Mouse (Mus musculus) embryonic facial prominence, embryonic 15.5 days (tissue): ENCODE measurements around the gene Nfia. TPM values are rescaled to one million over a fixed set of nuclear protein-coding genes. Genes with fewer than 3 reads are reported as not detected.

Source experiments
- ATAC-seq: fragments of 200-750 bp; cut with Nextera tagmentation; 2 replicates; pipeline ENCODE4 v1.8.0; 2017; ENCODE audit warnings: low read depth, moderate TSS enrichment; ENCODE audit not compliant: insufficient number of reproducible peaks, low FRiP score, low TSS enrichment
- H3K27ac ChIP-seq: fragments of 300-500 bp; sonication (generic); replicated peaks from 2 replicates; pipeline ENCODE4 v1.5.1; 2015; ENCODE audit warnings: mild to moderate bottlenecking, inconsistent platforms
- H3K27me3 ChIP-seq: fragments of 300-500 bp; sonication (generic); 2 replicates; pipeline ENCODE4 v1.6.1; 2015; ENCODE audit warnings: inconsistent platforms
- H3K36me3 ChIP-seq: fragments of 300-500 bp; sonication (generic); 2 replicates; pipeline ENCODE4 v1.6.1; 2015; ENCODE audit warnings: mild to moderate bottlenecking, inconsistent platforms
- H3K4me1 ChIP-seq: fragments of 300-500 bp; sonication (generic); 2 replicates; pipeline ENCODE4 v1.6.1; 2015; ENCODE audit warnings: inconsistent platforms
- H3K4me2 ChIP-seq: fragments of 300-500 bp; sonication (generic); replicated peaks from 2 replicates; pipeline ENCODE4 v1.6.1; 2015; ENCODE audit warnings: mild to moderate bottlenecking, inconsistent platforms
- H3K4me3 ChIP-seq: fragments of 300-500 bp; sonication (generic); replicated peaks from 2 replicates; pipeline ENCODE4 v1.5.1; 2015; ENCODE audit warnings: mild to moderate bottlenecking, inconsistent platforms
- H3K9ac ChIP-seq: fragments of 300-500 bp; sonication (generic); 2 replicates; pipeline ENCODE4 v1.6.1; 2015; ENCODE audit warnings: inconsistent platforms
- H3K9me3 ChIP-seq: fragments of 300-500 bp; sonication (generic); replicated peaks from 2 replicates; pipeline ENCODE4 v1.6.1; 2016; ENCODE audit warnings: inconsistent platforms
- WGBS: fragments of 180-500 bp; shearing (Covaris S2); methylation state at CpG from one replicate; pipeline ENCODE4 v1.1.7; 2015; 5-methylcytosine and 5-hydroxymethylcytosine counted together
- polyA plus RNA-seq: library from polyadenylated mRNA; unstranded; fragments of >200 nt; fragmentation: Nextera tagmentation; extraction: Ambion mirVana; gene quantifications from 2 replicates; pipeline ENCODE4 v1.2.1, GENCODE M21; 2015

The Nfia gene
- polyA plus RNA-seq, 1 experiment from 2014 or later, result 55.4 TPM

DNA sequence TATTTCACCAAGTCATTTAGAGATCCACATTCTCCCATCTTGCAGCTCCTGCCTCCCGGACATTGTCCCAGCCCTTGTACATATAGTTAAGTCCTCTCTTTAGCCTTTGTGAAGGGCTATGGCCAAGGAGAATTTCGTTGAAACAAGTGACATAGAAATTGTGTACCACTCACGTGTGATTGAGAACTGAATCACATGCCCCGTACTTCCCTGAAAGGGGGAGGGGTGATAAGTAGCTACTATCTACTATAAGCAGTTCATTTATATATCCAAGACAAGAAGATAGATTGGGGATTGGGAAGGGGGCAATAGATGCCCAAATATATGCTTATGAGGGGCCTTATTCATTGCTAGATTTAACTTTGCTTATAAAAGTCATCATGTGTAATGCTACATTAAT lies 5.5 kb upstream of the Nfia start:
- WGBS, result 78% methylated on average over 4 of the region's 4 CpGs
- H3K4me3 ChIP-seq, result no peak overlapping the region
- ATAC-seq, result no peak
- no peaks in the 10 kb centered on the region for H3K9me3 ChIP-seq
- H3K9ac ChIP-seq, result no peak overlapping the region
- no peak overlapping the region for H3K4me2 ChIP-seq
- H3K27me3 ChIP-seq, result no peaks in the 10 kb centered on the region
- no peak overlapping the region for H3K27ac ChIP-seq
- H3K4me1 ChIP-seq, result no peaks in the 10 kb centered on the region
- no peaks in the 10 kb centered on the region for H3K36me3 ChIP-seq

DNA sequence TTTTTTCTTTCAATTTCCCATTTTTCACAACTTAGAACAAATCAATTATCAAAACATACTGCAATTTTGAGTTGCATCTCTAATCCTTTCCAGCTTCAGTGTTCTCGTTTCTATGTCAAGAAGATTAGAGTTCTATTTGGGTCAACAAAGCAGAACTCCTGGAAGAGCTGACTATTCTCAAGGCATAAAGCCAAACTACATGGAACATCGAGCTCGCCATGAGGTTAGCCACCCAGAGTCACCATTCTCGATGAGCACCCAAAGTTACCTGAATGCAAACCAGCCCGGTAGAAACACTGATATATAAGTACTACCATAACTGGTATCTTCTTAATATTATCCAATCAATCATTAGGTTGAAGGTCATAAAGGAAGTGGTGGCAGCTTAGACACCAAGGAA lies 5.0 kb upstream of the Nfia start:
- Histone ChIP-seq H3K4me2 (no peak overlapping the region), H3K27ac (no peak overlapping the region), H3K9me3 (no peaks in the 10 kb centered on the region), H3K27me3 (no peaks in the 10 kb centered on the region), H3K4me1 (no peaks in the 10 kb centered on the region), H3K36me3 (no peaks in the 10 kb centered on the region), H3K9ac (no peak overlapping the region), H3K4me3 (no peak overlapping the region)
- 92% methylated on average over 5 of the region's 5 CpGs for WGBS
- ATAC-seq, result no peak

GRCm38 (mm10) chr4:97769861-97770260 lies 2.7 kb upstream of the Nfia start:
- Histone ChIP-seq H3K4me3 (no peak overlapping the region), H3K9ac (no peak overlapping the region), H3K9me3 (no peaks in the 10 kb centered on the region), H3K4me2 (no peak overlapping the region), H3K27me3 (no peaks in the 10 kb centered on the region), H3K27ac (no peak overlapping the region), H3K4me1 (peaks cover 14% of the 10 kb centered on the region), H3K36me3 (no peaks in the 10 kb centered on the region)
- WGBS, result no CpG with 5 or more reads among the region's 1 CpGs
- no peak for ATAC-seq

DNA sequence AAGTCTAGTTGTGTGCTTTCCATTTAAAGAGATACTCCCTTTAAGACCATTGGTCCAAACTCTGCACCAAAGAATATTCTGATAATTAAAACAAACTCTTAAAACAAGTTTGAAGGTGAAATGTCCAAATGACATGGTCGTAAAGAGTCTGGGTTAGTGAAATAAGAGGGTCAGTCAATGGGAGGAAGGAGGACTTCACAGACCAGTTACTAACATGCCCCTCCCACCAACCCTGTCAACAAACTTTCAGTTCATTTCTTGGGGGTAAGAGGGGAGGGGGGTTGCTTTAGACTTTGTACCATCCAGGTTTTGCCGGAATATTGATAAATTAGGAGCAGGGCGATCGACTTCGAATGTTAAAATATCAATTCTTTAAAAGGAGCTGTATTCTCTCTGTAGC lies 1.1 kb upstream of the Nfia start:
- Histone ChIP-seq H3K9ac (peak overlapping the region; percentile 37; the same call in 1 of the 2 replicates), H3K9me3 (no peaks in the 10 kb centered on the region)
- WGBS, result 12% methylated on average over 5 of the region's 5 CpGs

GRCm38 (mm10) chr4:97772084-97772484 lies 450 bp upstream of the Nfia start:
- Histone ChIP-seq H3K4me2 (peak overlapping the region; percentile 76), H3K27ac (peak overlapping the region; percentile 97), H3K27me3 (no peaks in the 10 kb centered on the region), H3K4me1 (peaks cover 26% of the 10 kb centered on the region), H3K36me3 (no peaks in the 10 kb centered on the region), H3K9ac (peak overlapping the region; percentile 37), H3K9me3 (no peaks in the 10 kb centered on the region), H3K4me3 (peak overlapping the region; percentile 49)
- ATAC-seq, result peak; percentile 95
- WGBS, result under 1% methylated on average over 25 of the region's 25 CpGs

More for the DNA sequence above, 1.1 kb upstream of the Nfia start:
- ATAC-seq, result no peak
- H3K4me1 ChIP-seq, result peaks cover 22% of the 10 kb centered on the region
- peak overlapping the region; percentile 49 for H3K4me3 ChIP-seq
- peak overlapping the region; percentile 76 for H3K4me2 ChIP-seq
- no peaks in the 10 kb centered on the region for H3K27me3 ChIP-seq
- peak overlapping the region; percentile 97 for H3K27ac ChIP-seq
- H3K36me3 ChIP-seq, result no peaks in the 10 kb centered on the region

DNA sequence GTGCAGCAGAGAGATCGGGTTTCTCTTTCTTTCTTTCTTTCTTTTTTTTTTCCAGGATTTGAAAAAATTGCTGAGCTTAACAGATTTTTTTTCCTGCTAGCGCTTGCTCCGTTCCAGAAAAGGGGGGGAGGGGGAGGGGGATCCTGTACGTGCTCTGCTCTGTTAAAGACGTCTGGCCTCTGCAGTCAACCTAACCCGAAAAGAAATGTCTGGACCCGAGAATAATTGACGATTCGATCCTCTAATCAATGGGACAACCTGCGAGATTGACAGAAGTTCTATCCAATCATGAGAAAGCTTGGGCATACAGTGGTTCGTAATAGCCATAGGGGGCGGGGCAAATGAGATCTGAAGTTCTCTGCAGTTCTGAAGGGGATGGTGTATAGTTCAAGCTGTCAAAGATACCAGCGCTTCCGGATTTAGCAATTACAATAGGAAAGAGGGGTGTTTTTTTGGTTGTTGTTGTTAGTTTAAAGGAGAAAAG lies 618 bp downstream of the Nfia start:
- Histone ChIP-seq H3K4me3 (peak overlapping the region; percentile 49), H3K4me1 (peaks cover 26% of the 10 kb centered on the region), H3K27ac (peak overlapping the region; percentile 97), H3K9me3 (no peaks in the 10 kb centered on the region), H3K27me3 (no peaks in the 10 kb centered on the region), H3K9ac (peak overlapping the region; percentile 7; the same call in 1 of the 2 replicates), H3K36me3 (no peaks in the 10 kb centered on the region), H3K4me2 (peak overlapping the region; percentile 76)
- ATAC-seq, result peak; percentile 80
- WGBS, result 0% methylated on average over 14 of the region's 14 CpGs

DNA sequence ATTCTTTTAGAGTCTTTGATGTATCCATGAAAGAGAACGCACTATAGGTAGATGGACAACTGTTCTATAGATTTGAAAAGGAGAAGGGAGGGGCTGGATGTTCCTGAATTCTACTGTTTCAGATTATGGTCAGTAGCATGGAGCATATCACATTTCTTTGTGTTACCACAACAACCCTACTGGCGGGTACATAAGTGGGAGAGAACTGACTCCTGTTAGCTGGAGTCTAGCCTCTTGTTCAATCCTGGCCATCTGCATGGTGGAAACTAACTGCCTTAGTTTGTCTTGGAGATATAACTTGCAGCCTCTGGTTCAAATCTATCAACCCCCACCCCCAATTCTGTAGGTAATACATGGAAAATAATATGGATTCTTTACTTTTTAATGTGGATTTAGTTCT lies 1.3 kb downstream of the Nfia start:
- Histone ChIP-seq H3K36me3 (no peaks in the 10 kb centered on the region), H3K4me3 (peak overlapping the region; percentile 49), H3K9ac (no peak overlapping the region), H3K9me3 (no peaks in the 10 kb centered on the region), H3K4me1 (peaks cover 26% of the 10 kb centered on the region), H3K4me2 (peak overlapping the region; percentile 76), H3K27ac (peak overlapping the region; percentile 97), H3K27me3 (no peaks in the 10 kb centered on the region)
- WGBS, result 52% methylated on average over 2 of the region's 2 CpGs
- no peak for ATAC-seq

DNA sequence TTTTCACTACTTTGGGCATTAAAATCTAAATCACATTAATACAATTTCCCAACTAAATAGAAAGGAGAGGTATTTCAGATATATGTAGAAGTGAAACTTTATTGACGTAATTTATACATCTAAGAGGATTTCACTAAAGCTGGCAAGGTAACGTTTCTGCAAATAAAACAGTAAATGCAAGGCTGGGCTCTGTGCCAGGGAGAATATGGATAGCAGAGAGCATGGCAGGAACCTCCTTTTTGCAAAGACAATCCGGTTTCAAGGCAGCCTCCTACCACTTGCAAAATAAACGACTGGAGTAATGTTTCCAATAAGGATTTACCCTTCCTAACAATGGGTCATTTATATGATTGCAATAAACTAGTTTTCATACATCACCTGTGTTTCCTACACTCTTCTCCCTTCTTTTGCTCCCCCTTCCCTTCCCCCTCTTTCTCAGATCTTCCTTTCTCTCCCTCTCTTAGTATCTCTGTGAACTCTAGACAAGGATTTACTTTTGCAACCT lies 2.0 kb downstream of the Nfia start:
- H3K27ac ChIP-seq, result peak overlapping the region; percentile 97
- WGBS, result 8% methylated on average over 4 of the region's 4 CpGs

GRCm38 (mm10) chr4:97775059-97775458 lies 2.5 kb downstream of the Nfia start:
- Histone ChIP-seq H3K9me3 (no peaks in the 10 kb centered on the region), H3K4me1 (peaks cover 26% of the 10 kb centered on the region), H3K27ac (peak overlapping the region; percentile 97), H3K4me2 (peak overlapping the region; percentile 76), H3K4me3 (peak overlapping the region; percentile 83), H3K36me3 (no peaks in the 10 kb centered on the region), H3K27me3 (no peaks in the 10 kb centered on the region), H3K9ac (peak overlapping the region; percentile 4; the same call in 1 of the 2 replicates)
- WGBS, result under 1% methylated on average over 13 of the region's 13 CpGs
- ATAC-seq, result no peak

More for the DNA sequence above, 2.0 kb downstream of the Nfia start:
- Histone ChIP-seq H3K9me3 (no peaks in the 10 kb centered on the region), H3K27me3 (no peaks in the 10 kb centered on the region), H3K4me2 (peak overlapping the region; percentile 76), H3K36me3 (no peaks in the 10 kb centered on the region), H3K9ac (peak overlapping the region; percentile 4; the same call in 1 of the 2 replicates), H3K4me3 (peak overlapping the region; percentile 83), H3K4me1 (peaks cover 26% of the 10 kb centered on the region)
- no peak for ATAC-seq

GRCm38 (mm10) chr4:97775494-97776265 lies 3.1 kb downstream of the Nfia start:
- Histone ChIP-seq H3K9me3 (no peaks in the 10 kb centered on the region), H3K4me1 (peaks cover 26% of the 10 kb centered on the region), H3K9ac (peak overlapping the region; percentile 18; the same call in 1 of the 2 replicates), H3K4me3 (peak overlapping the region; percentile 83), H3K27ac (peak overlapping the region; percentile 97), H3K36me3 (no peaks in the 10 kb centered on the region), H3K27me3 (no peaks in the 10 kb centered on the region), H3K4me2 (peak overlapping the region; percentile 76)
- 1% methylated on average over 20 of the region's 20 CpGs for WGBS
- ATAC-seq, result no peak

GRCm38 (mm10) chr4:97776388-97777080 lies 4.0 kb downstream of the Nfia start:
- Histone ChIP-seq H3K4me3 (peak overlapping the region; percentile 83), H3K4me2 (peak overlapping the region; percentile 76), H3K9ac (peak overlapping the region; percentile 97), H3K9me3 (no peaks in the 10 kb centered on the region), H3K27ac (peak overlapping the region; percentile 97), H3K4me1 (peaks cover 26% of the 10 kb centered on the region), H3K36me3 (no peaks in the 10 kb centered on the region), H3K27me3 (no peaks in the 10 kb centered on the region)
- WGBS, result under 1% methylated on average over 10 of the region's 10 CpGs
- ATAC-seq, result no peak
